Mouse (Mus musculus) kidney, adult 2 months (tissue): Measurements from ENCODE around the gene C130032M10Rik.

Source experiments
- CTCF ChIP-seq: fragments of 200-500 bp; conservative IDR thresholded peaks from 2 replicates; pipeline ENCODE4 v1.5.1; 2011; ENCODE audit warnings: low read depth, mild to moderate bottlenecking, control low read depth, low read length, moderate library complexity, mixed read lengths; ENCODE audit not compliant: insufficient read depth, insufficient read length
- POLR2A ChIP-seq: fragments of 200-500 bp; IDR thresholded peaks from one replicate; pipeline ENCODE4 v1.6.1; 2011; ENCODE audit warnings: low read depth, low read length, control low read depth

DNA sequence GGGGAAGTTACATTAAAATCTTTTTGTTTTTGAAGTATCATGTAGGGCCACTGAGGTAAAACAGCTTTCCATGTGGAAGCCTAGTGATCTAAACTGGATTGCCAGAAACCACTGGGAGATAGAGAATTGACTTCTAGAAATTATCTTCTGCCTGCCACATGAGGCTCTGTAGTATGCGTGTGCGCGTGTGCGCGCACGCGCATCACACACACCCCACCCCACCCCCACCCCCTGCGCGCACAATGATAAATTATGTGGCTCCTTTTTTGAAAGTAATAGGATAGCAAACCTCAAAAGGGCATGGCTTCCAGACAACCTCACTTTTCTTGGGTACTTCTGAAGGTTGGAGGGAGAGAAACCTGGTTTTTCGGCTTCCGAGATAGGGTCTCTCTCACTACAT, 13.6 kb upstream of the C130032M10Rik start:
- TF ChIP-seq POLR2A (no peak), CTCF (no peak)
